Mouse (Mus musculus) c-Kit-positive CD71-positive TER-119-negative erythroid progenitor cells, embryonic 14.5 days (primary cell): ENCODE results near the gene Lin28a.

ENCODE experiments used
- DNase-seq: peaks from one replicate; pipeline ENCODE4 v3.0.0-alpha.2; 2013; ENCODE audit warnings: low read depth

The Lin28a gene

GRCm38 (mm10) chr4:133978021-133978711, 40.5 kb downstream of the Lin28a start:
- no peak for DNase-seq

- DNase-seq = no peak
Measured at GRCm38 (mm10) chr4:133971741-133972140, 46.9 kb downstream of the Lin28a start.

- DNase-seq = no peak
Measured at GRCm38 (mm10) chr4:133970876-133971275, 47.8 kb downstream of the Lin28a start.

- no peak for DNase-seq
Measured at GRCm38 (mm10) chr4:133970196-133970595, 48.4 kb downstream of the Lin28a start.

GRCm38 (mm10) chr4:133969114-133969770, 49.4 kb downstream of the Lin28a start:
- peak; percentile 16 for DNase-seq

DNA sequence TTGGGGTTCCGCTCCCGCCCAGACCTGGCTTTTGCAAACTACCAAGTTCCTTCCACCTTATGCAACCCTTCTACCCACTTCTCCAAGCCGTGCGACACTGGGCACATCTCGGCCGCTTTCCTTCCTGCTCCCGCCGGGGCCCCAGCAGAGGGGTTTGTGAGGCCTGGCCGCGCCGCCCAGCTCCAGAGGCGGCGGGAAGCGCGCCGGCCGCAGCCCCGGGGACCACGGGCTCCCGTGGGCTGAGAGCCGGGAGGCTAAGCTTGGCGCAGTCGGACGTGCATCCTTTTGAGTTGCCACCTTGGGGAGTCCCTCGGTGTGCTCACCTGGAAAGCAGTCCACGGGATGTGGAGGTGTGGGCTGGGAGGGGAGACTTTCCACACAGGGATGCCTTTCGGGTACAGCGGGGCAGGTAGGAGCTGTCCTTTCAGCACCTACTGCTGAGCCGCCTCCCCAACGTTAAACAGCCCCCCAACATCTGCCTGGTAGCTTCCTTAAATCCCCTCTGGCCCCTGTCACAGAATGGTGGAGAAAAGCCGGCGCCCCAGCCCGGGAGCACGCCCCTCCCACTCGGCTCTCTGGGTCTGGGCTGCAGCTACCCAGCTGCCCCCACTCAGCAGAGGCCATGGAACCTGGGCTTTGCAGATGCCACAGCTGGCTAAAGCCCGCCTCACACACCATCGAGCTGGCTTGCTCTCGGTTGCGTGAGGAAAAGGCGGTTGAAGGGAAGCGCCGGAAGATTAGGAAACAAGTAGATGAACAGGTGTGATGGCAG, 50.3 kb downstream of the Lin28a start, which contains the start of gene Hmgn2:
TSS of gene Hmgn2 (minus strand) at position 501 of the 772 bp plus-strand sequence.
- DNase-seq = peak; percentile 51

DNA sequence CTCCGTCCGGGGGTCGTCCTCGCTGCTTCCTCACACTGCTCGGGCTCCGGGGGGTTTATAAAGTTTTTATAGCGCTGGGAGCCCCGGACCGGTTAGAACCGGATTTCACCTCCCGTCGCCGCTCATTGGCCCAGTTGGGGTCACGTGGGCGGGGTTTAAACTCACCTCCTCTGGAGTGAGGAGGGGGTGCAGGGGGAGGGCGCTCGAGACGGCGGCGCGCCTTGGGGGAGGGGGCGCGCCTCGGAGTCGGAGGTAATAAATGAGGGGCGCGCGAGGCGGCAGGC, 50.8 kb downstream of the Lin28a start:
- DNase-seq = peak; percentile 81

DNA sequence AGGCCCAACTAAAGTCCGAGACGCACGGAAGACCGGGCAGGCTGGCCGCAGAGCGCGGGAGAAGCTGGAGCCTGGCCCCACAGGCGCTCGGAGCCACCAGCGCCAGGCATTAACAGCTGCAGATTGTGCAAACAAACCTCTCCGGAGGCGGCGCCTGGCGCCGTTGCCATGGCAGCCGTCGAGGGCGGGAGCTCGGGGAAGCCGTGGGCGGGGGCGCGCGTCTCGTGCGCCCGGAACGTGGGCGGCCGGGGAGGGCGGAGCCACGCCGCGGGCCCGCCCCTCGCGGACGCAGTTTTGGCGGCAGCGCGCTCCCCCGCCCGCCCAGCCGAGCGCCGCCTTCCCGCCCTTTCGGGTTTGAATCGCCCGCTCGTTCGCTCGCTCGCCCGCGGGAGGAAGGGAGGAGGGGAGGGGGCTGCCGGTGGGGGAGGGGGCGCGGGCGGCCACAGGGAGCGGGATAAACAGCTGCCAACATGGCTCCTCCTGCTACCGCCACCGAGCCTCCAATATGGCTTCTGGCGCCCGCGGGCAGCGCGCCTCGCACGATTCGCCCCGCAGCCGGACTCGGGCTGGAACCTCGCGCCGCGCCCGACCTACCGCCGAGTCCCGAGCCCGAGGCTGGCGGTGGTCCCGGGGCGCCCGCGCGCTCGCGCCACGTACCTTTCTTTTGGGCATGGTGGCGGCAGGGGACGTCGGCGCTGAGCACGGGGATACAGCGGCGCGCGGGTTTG, 51.3 kb downstream of the Lin28a start:
- DNase-seq = peak; percentile 88

GRCm38 (mm10) chr4:133966271-133966940, 52.2 kb downstream of the Lin28a start:
- DNase-seq = no peak

- DNase-seq = no peak
Measured at GRCm38 (mm10) chr4:133962566-133962965, 56.1 kb downstream of the Lin28a start.

GRCm38 (mm10) chr4:133958884-133959283, 59.8 kb downstream of the Lin28a start:
- DNase-seq = no peak

- no peak for DNase-seq
Measured at GRCm38 (mm10) chr4:133956358-133956757, 62.3 kb downstream of the Lin28a start.
